Comparison of ENCODE assay signal across 14 mouse cellular contexts in genomic region chr7:34799404-34799771, GRCm38 (mm10). TPM values are rescaled to one million over a fixed set of nuclear protein-coding genes. Genes with fewer than 3 reads are reported as not detected.
DNase-seq lines count a peak whose midpoint lies in the region; ATAC-seq lines count a peak whose summit lies in the region.
"Had no signal": no experiment of that assay in that cellular context is flagged by ENCODE, and none has a peak within 500 bp of the region (broad histone marks: within the 10 kb centered on the region; RNA-seq: fewer than 3 reads in every experiment).

No protein-coding gene starts in this region.

- WGBS in intestine, embryonic 15.5 days, result 29% methylated on average over 3 of the region's 3 CpGs
- WGBS in intestine, embryonic 16.5 days, result 13% methylated on average over 3 of the region's 3 CpGs
- WGBS in forebrain, embryonic 15.5 days, result 28% methylated on average over 3 of the region's 3 CpGs
- 6% methylated on average over 3 of the region's 3 CpGs for WGBS in neural tube, embryonic 12.5 days
- 8% methylated on average over 3 of the region's 3 CpGs for WGBS in kidney, embryonic 14.5 days
- WGBS in liver, embryonic 12.5 days (ENCODE audit: insufficient replicate concordance), result 36% methylated on average over 3 of the region's 3 CpGs

- H3K9ac ChIP-seq in intestine, embryonic 15.5 days, result no peak overlapping the region
- H3K9ac ChIP-seq in intestine, embryonic 16.5 days (ENCODE audit: low read depth, low read length), result no peak overlapping the region
- no peak overlapping the region for H3K9ac ChIP-seq in forebrain, embryonic 15.5 days (replicated peaks)
- no peak overlapping the region for H3K9ac ChIP-seq in neural tube, embryonic 12.5 days
- no peak overlapping the region for H3K9ac ChIP-seq in kidney, embryonic 14.5 days (ENCODE audit: low read depth, low read length)
- H3K9ac ChIP-seq in liver, embryonic 12.5 days, result no peak overlapping the region
- H3K9ac ChIP-seq: heart, embryonic 15.5 days; lung, embryonic 15.5 days had no signal

- H3K4me2 ChIP-seq in intestine, embryonic 15.5 days (replicated peaks), result peak overlapping the region; percentile 42; the same call in 1 of the 2 replicates
- no peak overlapping the region for H3K4me2 ChIP-seq in intestine, embryonic 16.5 days (ENCODE audit: low read depth, low read length)
- no peak overlapping the region for H3K4me2 ChIP-seq in forebrain, embryonic 15.5 days (replicated peaks)
- H3K4me2 ChIP-seq in neural tube, embryonic 12.5 days (replicated peaks), result peak overlapping the region; percentile 44
- no peak overlapping the region for H3K4me2 ChIP-seq in kidney, embryonic 14.5 days (replicated peaks; ENCODE audit: low read depth, low read length)
- H3K4me2 ChIP-seq in liver, embryonic 12.5 days, result no peak overlapping the region

- H3K4me3 ChIP-seq in intestine, embryonic 15.5 days (replicated peaks), result no peak overlapping the region
- H3K4me3 ChIP-seq in intestine, embryonic 16.5 days (ENCODE audit: low read length), result no peak overlapping the region
- H3K4me3 ChIP-seq in forebrain, embryonic 15.5 days, result no peak overlapping the region
- no peak overlapping the region for H3K4me3 ChIP-seq in neural tube, embryonic 12.5 days
- no peak overlapping the region for H3K4me3 ChIP-seq in kidney, embryonic 14.5 days (ENCODE audit: low read length)
- H3K4me3 ChIP-seq in liver, embryonic 12.5 days, result no peak overlapping the region
- H3K4me3 ChIP-seq: heart, embryonic 15.5 days; lung, embryonic 15.5 days had no signal

- peak; percentile 55 for DNase-seq in R1 (ENCODE audit: low read depth, low spot score)
- DNase-seq in urinary bladder, postnatal 36 days (ENCODE audit: low spot score in 2 of 2), result no peak
- DNase-seq: B cell, adult 2 months; cerebellum, adult 9-10 months; liver had no signal

- no peaks in the 10 kb centered on the region for H3K9me3 ChIP-seq in intestine, embryonic 15.5 days
- H3K9me3 ChIP-seq in intestine, embryonic 16.5 days (ENCODE audit: control insufficient read depth, low read length), result no peaks in the 10 kb centered on the region
- no peaks in the 10 kb centered on the region for H3K9me3 ChIP-seq in forebrain, embryonic 15.5 days
- H3K9me3 ChIP-seq in neural tube, embryonic 12.5 days, result no peaks in the 10 kb centered on the region
- no peaks in the 10 kb centered on the region for H3K9me3 ChIP-seq in kidney, embryonic 14.5 days (ENCODE audit: control insufficient read depth, low read length)
- H3K9me3 ChIP-seq in liver, embryonic 12.5 days (replicated peaks), result no peaks in the 10 kb centered on the region
- H3K9me3 ChIP-seq: heart, embryonic 15.5 days; lung, embryonic 15.5 days had no signal

- H3K36me3 ChIP-seq in intestine, embryonic 15.5 days, result no peaks in the 10 kb centered on the region
- H3K36me3 ChIP-seq in intestine, embryonic 16.5 days (ENCODE audit: control insufficient read depth, insufficient read depth, low read length), result no peaks in the 10 kb centered on the region
- H3K36me3 ChIP-seq in forebrain, embryonic 15.5 days, result no peaks in the 10 kb centered on the region
- no peaks in the 10 kb centered on the region for H3K36me3 ChIP-seq in neural tube, embryonic 12.5 days
- H3K36me3 ChIP-seq in kidney, embryonic 14.5 days (ENCODE audit: control insufficient read depth, insufficient read depth, low read length), result no peaks in the 10 kb centered on the region
- no peaks in the 10 kb centered on the region for H3K36me3 ChIP-seq in liver, embryonic 12.5 days
- H3K36me3 ChIP-seq: heart, embryonic 15.5 days; lung, embryonic 15.5 days had no signal

- no peak overlapping the region for H3K27ac ChIP-seq in intestine, embryonic 15.5 days
- no peak overlapping the region for H3K27ac ChIP-seq in intestine, embryonic 16.5 days (ENCODE audit: low read length)
- peak overlapping the region; percentile 70 for H3K27ac ChIP-seq in forebrain, embryonic 15.5 days (replicated peaks)
- H3K27ac ChIP-seq in neural tube, embryonic 12.5 days, result peak overlapping the region; percentile 64
- H3K27ac ChIP-seq in kidney, embryonic 14.5 days (ENCODE audit: low read depth, low read length), result no peak overlapping the region
- H3K27ac ChIP-seq in liver, embryonic 12.5 days, result no peak overlapping the region
- H3K27ac ChIP-seq: heart, embryonic 15.5 days; lung, embryonic 15.5 days had no signal

- H3K27me3 ChIP-seq in intestine, embryonic 15.5 days (replicated peaks), result no peaks in the 10 kb centered on the region
- H3K27me3 ChIP-seq in intestine, embryonic 16.5 days (replicated peaks; ENCODE audit: control insufficient read depth, insufficient read depth, low read length), result no peaks in the 10 kb centered on the region
- no peaks in the 10 kb centered on the region for H3K27me3 ChIP-seq in forebrain, embryonic 15.5 days
- no peaks in the 10 kb centered on the region for H3K27me3 ChIP-seq in neural tube, embryonic 12.5 days (replicated peaks)
- H3K27me3 ChIP-seq in kidney, embryonic 14.5 days (ENCODE audit: control insufficient read depth, insufficient read depth, low read length), result no peaks in the 10 kb centered on the region
- H3K27me3 ChIP-seq in liver, embryonic 12.5 days (replicated peaks), result peaks cover 29% of the 10 kb centered on the region

- ATAC-seq in intestine, embryonic 15.5 days, result peak; percentile 19; the same call in 1 of the 2 replicates
- no peak for ATAC-seq in intestine, embryonic 16.5 days
- ATAC-seq in forebrain, embryonic 15.5 days (replicated peaks), result no peak
- ATAC-seq in neural tube, embryonic 12.5 days (ENCODE audit: low FRiP score, low read depth), result no peak
- no peak for ATAC-seq in kidney, embryonic 14.5 days (ENCODE audit: low FRiP score, low TSS enrichment)
- ATAC-seq in liver, embryonic 12.5 days, result no peak
- ATAC-seq: intestine, postnatal 0 days had no signal

- peaks cover 21% of the 10 kb centered on the region for H3K4me1 ChIP-seq in intestine, embryonic 15.5 days (replicated peaks)
- H3K4me1 ChIP-seq in intestine, embryonic 16.5 days (ENCODE audit: control insufficient read depth, insufficient read depth, low read length), result peaks cover 21% of the 10 kb centered on the region
- peaks cover 25% of the 10 kb centered on the region for H3K4me1 ChIP-seq in forebrain, embryonic 15.5 days
- peaks cover 41% of the 10 kb centered on the region for H3K4me1 ChIP-seq in neural tube, embryonic 12.5 days
- peaks cover 29% of the 10 kb centered on the region for H3K4me1 ChIP-seq in kidney, embryonic 14.5 days (ENCODE audit: control insufficient read depth, insufficient read depth, low read length)
- peaks cover 9% of the 10 kb centered on the region; the same call in 1 of the 2 replicates for H3K4me1 ChIP-seq in liver, embryonic 12.5 days

RNA-seq across cellular contexts. Expression of gene Chst8, which starts 13.1 kb away (rescaled TPM):
- 3.0 and 3.2 TPM in 2 replicates for polyA plus RNA-seq in intestine, embryonic 15.5 days (2015; fragmentation: Nextera tagmentation; extraction: Ambion mirVana)
- polyA plus RNA-seq in intestine, embryonic 16.5 days (2015; fragmentation: Nextera tagmentation; extraction: Ambion mirVana), result 3.9 TPM in 2 replicates
- polyA plus RNA-seq in forebrain, embryonic 15.5 days (2015; fragmentation: Nextera tagmentation; extraction: Ambion mirVana), result 8.8 and 9.6 TPM in 2 replicates
- polyA plus RNA-seq in neural tube, embryonic 12.5 days (2016; fragmentation: Nextera tagmentation; extraction: Ambion mirVana), result 33.8 and 42.4 TPM in 2 replicates
- 8.7 and 9.1 TPM in 2 replicates for polyA plus RNA-seq in kidney, embryonic 14.5 days (2014; fragmentation: Nextera tagmentation; extraction: Ambion mirVana)
- polyA plus RNA-seq in liver, embryonic 12.5 days (2016; fragmentation: Nextera tagmentation; extraction: Ambion mirVana), result 1.2 and 1.3 TPM in 2 replicates

Comparison
In these comparisons a context has a peak if more than half of its experiments do, and no peak if none do; other contexts are left out.
1. H3K4me2 ChIP-seq: peak in intestine, embryonic 15.5 days (single experiment) and neural tube, embryonic 12.5 days (single experiment); none in intestine, embryonic 16.5 days (single experiment), forebrain, embryonic 15.5 days (single experiment), kidney, embryonic 14.5 days (single experiment) and liver, embryonic 12.5 days (single experiment).
2. H3K27ac ChIP-seq: peak in forebrain, embryonic 15.5 days (single experiment) and neural tube, embryonic 12.5 days (single experiment); none in intestine, embryonic 15.5 days (single experiment), intestine, embryonic 16.5 days (single experiment), kidney, embryonic 14.5 days (single experiment) and liver, embryonic 12.5 days (single experiment).